Mouse (Mus musculus): ENCODE results near the gene Esrp2.

Esrp2 gene

GRCm38 (mm10) chr8:106127054-106127453 is 9.7 kb downstream of the Esrp2 start:
- in situ Hi-C loops (cut with MboI), result loop anchor here (25.0 kb wide), 1 partner anchor 535 kb away; no protein-coding TSS in a partner anchor

GRCm38 (mm10) chr8:106126055-106126454 is 10.7 kb downstream of the Esrp2 start:
- in situ Hi-C loops (cut with MboI), result loop anchor here (25.0 kb wide), 1 partner anchor 536 kb away; no protein-coding TSS in a partner anchor

DNA sequence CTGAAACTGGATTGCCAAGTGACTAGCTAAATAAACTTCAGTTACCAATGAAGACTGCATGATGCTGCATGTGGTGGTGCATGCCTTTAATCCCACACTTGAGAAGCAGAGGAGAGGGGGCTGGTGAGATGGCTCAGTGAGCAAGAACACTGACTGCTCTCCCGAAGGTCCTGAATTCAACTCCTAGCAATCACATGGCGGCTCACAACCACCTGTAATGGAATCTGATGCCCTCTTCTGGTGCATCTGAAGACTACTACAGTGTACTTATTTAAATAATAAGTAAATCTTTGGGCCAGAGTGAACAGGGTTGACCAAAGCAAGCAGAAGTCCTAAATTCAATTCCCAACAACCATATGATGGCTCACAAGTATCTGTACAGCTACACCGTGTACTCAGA is 13.3 kb downstream of the Esrp2 start:
- in situ Hi-C loops (cut with MboI), result no loop called here

- in situ Hi-C loops (cut with MboI), result no loop called here
Observed at GRCm38 (mm10) chr8:106115897-106116296, 20.9 kb downstream of the Esrp2 start.

- in situ Hi-C loops (cut with MboI), result no loop called here
Observed at GRCm38 (mm10) chr8:106112514-106112913, 24.3 kb downstream of the Esrp2 start.

DNA sequence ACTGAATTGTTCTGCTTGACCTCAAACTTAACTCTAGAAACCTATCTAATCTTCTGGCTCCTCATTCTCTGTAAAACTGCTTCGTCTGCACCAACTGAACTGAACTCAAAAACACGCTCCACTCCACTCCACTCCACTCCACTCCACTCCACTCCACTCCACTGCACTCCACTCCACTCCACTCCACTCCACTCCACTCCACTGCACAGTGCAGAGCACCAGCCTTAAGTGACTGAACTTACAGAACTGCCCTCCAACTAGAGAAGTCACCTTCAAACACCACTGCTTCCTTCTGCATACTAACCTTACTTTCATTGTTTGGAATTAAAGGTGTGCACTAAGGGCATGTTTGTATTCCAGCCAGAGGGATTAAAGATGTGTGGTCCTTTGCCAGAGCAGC is 24.7 kb downstream of the Esrp2 start:
- in situ Hi-C loops (cut with MboI), result no loop called here

DNA sequence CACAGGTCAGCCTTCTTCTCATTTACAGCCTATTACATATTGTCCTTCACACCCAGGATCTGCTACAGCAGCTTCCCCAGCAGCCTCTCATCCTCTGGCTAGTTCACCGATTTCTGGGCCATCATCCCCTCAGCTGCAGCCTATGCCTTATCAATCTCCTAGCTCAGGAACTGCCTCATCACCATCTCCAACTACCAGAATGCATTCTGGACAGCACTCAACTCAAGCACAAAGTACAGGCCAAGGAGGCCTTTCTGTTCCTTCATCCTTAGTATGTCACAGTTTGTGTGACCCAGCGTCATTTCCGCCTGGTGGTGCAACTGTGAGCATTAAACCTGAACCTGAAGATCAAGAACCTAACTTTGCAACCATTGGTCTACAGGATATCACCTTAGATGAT is 28.0 kb downstream of the Esrp2 start:
- in situ Hi-C loops (cut with MboI), result no loop called here

DNA sequence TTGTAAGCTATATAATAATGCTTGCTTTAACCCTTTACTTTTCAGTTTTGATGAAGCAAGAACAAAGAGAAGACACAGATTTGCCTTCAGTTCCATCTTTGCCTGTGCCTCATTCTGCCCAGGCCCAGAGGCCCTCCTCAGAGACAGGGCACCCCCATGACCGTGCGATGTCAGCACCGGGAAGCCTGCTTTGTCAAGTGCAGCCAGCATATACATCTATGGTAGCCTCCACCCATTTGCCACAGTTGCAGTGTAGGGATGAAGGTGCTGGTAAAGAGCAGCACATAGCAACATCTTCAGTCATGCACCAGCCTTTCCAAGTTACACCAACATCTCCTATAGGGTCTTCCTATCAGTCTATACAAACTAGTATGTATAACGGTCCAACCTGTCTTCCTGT is 28.7 kb downstream of the Esrp2 start:
- in situ Hi-C loops (cut with MboI), result no loop called here

- in situ Hi-C loops (cut with MboI), result no loop called here
Observed at GRCm38 (mm10) chr8:106106193-106106592, 30.6 kb downstream of the Esrp2 start.

GRCm38 (mm10) chr8:106103888-106104287 is 32.9 kb downstream of the Esrp2 start:
- in situ Hi-C loops (cut with MboI), result no loop called here

DNA sequence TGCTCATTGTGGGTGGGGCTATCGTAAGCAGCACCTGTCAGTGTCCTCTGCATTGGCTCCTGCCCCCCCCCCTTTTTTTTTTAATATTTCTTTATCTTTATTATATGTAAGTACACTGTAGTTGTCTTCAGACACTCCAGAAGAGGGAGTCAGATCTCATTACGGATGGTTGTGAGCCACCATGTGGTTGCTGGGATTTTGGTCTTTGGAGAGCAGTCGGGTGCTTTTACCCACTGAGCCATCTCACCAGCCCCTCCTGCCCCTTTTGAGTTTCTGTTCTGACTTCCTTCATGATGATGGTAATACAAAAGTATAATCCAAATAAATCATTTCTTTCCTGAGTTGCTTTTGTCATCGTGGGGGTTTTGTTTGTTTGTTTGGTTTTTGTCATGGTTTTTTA is 34.5 kb downstream of the Esrp2 start:
- in situ Hi-C loops (cut with MboI), result no loop called here

Data from mature B cell (primary cell).